Mouse (Mus musculus): ENCODE results near the gene Olfr91. TPM values are rescaled to one million over a fixed set of nuclear protein-coding genes. Genes with fewer than 3 reads are reported as not detected.
A peak's percentile ranks its signal among the peaks of the same experiment; 100 is the strongest.

The Olfr91 gene
- polyA plus RNA-seq, 1 experiment = not detected

- H3K36me3 ChIP-seq (ENCODE audit: control insufficient read depth, insufficient read depth, low read length) = no peaks in the 10 kb centered on the region
- H3K4me3 ChIP-seq (ENCODE audit: extremely low read depth, insufficient read depth, insufficient read length) = no peak overlapping the region
- DNase-seq (ENCODE audit: low read depth in 1 of 2, low spot score in 2 of 2) = no peak
- TF ChIP-seq POLR2A (IDR thresholded peaks at IDR 0.05; ENCODE audit: low read depth, low read length) (no peak), CTCF (IDR thresholded peaks at IDR 0.05; ENCODE audit: extremely low read depth, insufficient read depth, insufficient read length, insufficient replicate concordance) (no peak)
- 68% methylated on average over 5 of the region's 5 CpGs for WGBS
- H3K27ac ChIP-seq (ENCODE audit: insufficient read depth, low read length) = no peak overlapping the region
- H3K4me1 ChIP-seq (ENCODE audit: control insufficient read depth, insufficient read depth, insufficient read length) = no peaks in the 10 kb centered on the region
- no peaks in the 10 kb centered on the region for H3K27me3 ChIP-seq (ENCODE audit: control insufficient read depth, insufficient read depth, low read length)
Measured at GRCm38 (mm10) chr17:37084632-37085031, 13.4 kb downstream of the Olfr91 start.

- peak; percentile 20 to 55 for DNase-seq (ENCODE audit: low read depth in 1 of 2, low spot score in 2 of 2)
- H3K27me3 ChIP-seq (ENCODE audit: control insufficient read depth, insufficient read depth, low read length) = no peaks in the 10 kb centered on the region
- WGBS = 5% methylated on average over 8 of the region's 8 CpGs
- H3K36me3 ChIP-seq (ENCODE audit: control insufficient read depth, insufficient read depth, low read length) = no peaks in the 10 kb centered on the region
- H3K4me3 ChIP-seq (ENCODE audit: extremely low read depth, insufficient read depth, insufficient read length) = no peak overlapping the region
- no peaks in the 10 kb centered on the region for H3K4me1 ChIP-seq (ENCODE audit: control insufficient read depth, insufficient read depth, insufficient read length)
- TF ChIP-seq POLR2A (IDR thresholded peaks at IDR 0.05; ENCODE audit: low read depth, low read length) (no peak), CTCF (IDR thresholded peaks at IDR 0.05; ENCODE audit: extremely low read depth, insufficient read depth, insufficient read length, insufficient replicate concordance) (peak; percentile 57; the same call in 1 of the 2 replicates)
- no peak overlapping the region for H3K27ac ChIP-seq (ENCODE audit: insufficient read depth, low read length)
Measured at GRCm38 (mm10) chr17:37083327-37083726, 14.8 kb downstream of the Olfr91 start.

- H3K27me3 ChIP-seq (ENCODE audit: control insufficient read depth, insufficient read depth, low read length) = no peaks in the 10 kb centered on the region
- TF ChIP-seq CTCF (IDR thresholded peaks at IDR 0.05; ENCODE audit: extremely low read depth, insufficient read depth, insufficient read length, insufficient replicate concordance) (no peak), POLR2A (IDR thresholded peaks at IDR 0.05; ENCODE audit: low read depth, low read length) (no peak)
- DNase-seq (ENCODE audit: low read depth in 1 of 2, low spot score in 2 of 2) = no peak
- 89% methylated on average over 4 of the region's 4 CpGs for WGBS
- no peak overlapping the region for H3K27ac ChIP-seq (ENCODE audit: insufficient read depth, low read length)
- H3K4me3 ChIP-seq (ENCODE audit: extremely low read depth, insufficient read depth, insufficient read length) = no peak overlapping the region
- H3K4me1 ChIP-seq (ENCODE audit: control insufficient read depth, insufficient read depth, insufficient read length) = no peaks in the 10 kb centered on the region
- no peaks in the 10 kb centered on the region for H3K36me3 ChIP-seq (ENCODE audit: control insufficient read depth, insufficient read depth, low read length)
Measured at GRCm38 (mm10) chr17:37081659-37082058, 16.4 kb downstream of the Olfr91 start.

GRCm38 (mm10) chr17:37080119-37080518, 18.0 kb downstream of the Olfr91 start:
- 62% methylated on average over 5 of the region's 5 CpGs for whole genome bisulfite sequencing
- Histone ChIP-seq H3K27ac (ENCODE audit: insufficient read depth, low read length) (no peak overlapping the region), H3K36me3 (ENCODE audit: control insufficient read depth, insufficient read depth, low read length) (no peaks in the 10 kb centered on the region), H3K4me1 (ENCODE audit: control insufficient read depth, insufficient read depth, insufficient read length) (no peaks in the 10 kb centered on the region), H3K4me3 (ENCODE audit: extremely low read depth, insufficient read depth, insufficient read length) (no peak overlapping the region), H3K27me3 (ENCODE audit: control insufficient read depth, insufficient read depth, low read length) (no peaks in the 10 kb centered on the region)
- TF ChIP-seq CTCF (IDR thresholded peaks at IDR 0.05; ENCODE audit: extremely low read depth, insufficient read depth, insufficient read length, insufficient replicate concordance) (no peak), POLR2A (IDR thresholded peaks at IDR 0.05; ENCODE audit: low read depth, low read length) (no peak)
- no peak for DNase-seq (ENCODE audit: low read depth in 1 of 2, low spot score in 2 of 2)

- DNase-seq (ENCODE audit: low read depth in 1 of 2, low spot score in 2 of 2) = no peak
- 64% methylated on average over 2 of the region's 2 CpGs for WGBS
- H3K4me1 ChIP-seq (ENCODE audit: control insufficient read depth, insufficient read depth, insufficient read length) = no peaks in the 10 kb centered on the region
- H3K27me3 ChIP-seq (ENCODE audit: control insufficient read depth, insufficient read depth, low read length) = no peaks in the 10 kb centered on the region
- H3K4me3 ChIP-seq (ENCODE audit: extremely low read depth, insufficient read depth, insufficient read length) = no peak overlapping the region
- H3K27ac ChIP-seq (ENCODE audit: insufficient read depth, low read length) = no peak overlapping the region
- TF ChIP-seq CTCF (IDR thresholded peaks at IDR 0.05; ENCODE audit: extremely low read depth, insufficient read depth, insufficient read length, insufficient replicate concordance) = no peak
- no peak for TF ChIP-seq POLR2A (IDR thresholded peaks at IDR 0.05; ENCODE audit: low read depth, low read length)
- H3K36me3 ChIP-seq (ENCODE audit: control insufficient read depth, insufficient read depth, low read length) = no peaks in the 10 kb centered on the region
Measured at GRCm38 (mm10) chr17:37078990-37079389, 19.1 kb downstream of the Olfr91 start.

GRCm38 (mm10) chr17:37078193-37078592, 19.9 kb downstream of the Olfr91 start:
- H3K27ac ChIP-seq (ENCODE audit: insufficient read depth, low read length) = no peak overlapping the region
- WGBS = 93% methylated on average over 1 of the region's 1 CpGs
- H3K4me3 ChIP-seq (ENCODE audit: extremely low read depth, insufficient read depth, insufficient read length) = no peak overlapping the region
- no peak for TF ChIP-seq POLR2A (IDR thresholded peaks at IDR 0.05; ENCODE audit: low read depth, low read length)
- no peak for TF ChIP-seq CTCF (IDR thresholded peaks at IDR 0.05; ENCODE audit: extremely low read depth, insufficient read depth, insufficient read length, insufficient replicate concordance)
- no peaks in the 10 kb centered on the region for H3K4me1 ChIP-seq (ENCODE audit: control insufficient read depth, insufficient read depth, insufficient read length)
- H3K36me3 ChIP-seq (ENCODE audit: control insufficient read depth, insufficient read depth, low read length) = no peaks in the 10 kb centered on the region
- DNase-seq (ENCODE audit: low read depth in 1 of 2, low spot score in 2 of 2) = no peak
- no peaks in the 10 kb centered on the region for H3K27me3 ChIP-seq (ENCODE audit: control insufficient read depth, insufficient read depth, low read length)

- H3K27ac ChIP-seq (ENCODE audit: insufficient read depth, low read length) = no peak overlapping the region
- H3K27me3 ChIP-seq (ENCODE audit: control insufficient read depth, insufficient read depth, low read length) = no peaks in the 10 kb centered on the region
- 88% methylated on average over 2 of the region's 2 CpGs for WGBS
- no peak overlapping the region for H3K4me3 ChIP-seq (ENCODE audit: extremely low read depth, insufficient read depth, insufficient read length)
- TF ChIP-seq CTCF (IDR thresholded peaks at IDR 0.05; ENCODE audit: extremely low read depth, insufficient read depth, insufficient read length, insufficient replicate concordance) (no peak), POLR2A (IDR thresholded peaks at IDR 0.05; ENCODE audit: low read depth, low read length) (no peak)
- DNase-seq (ENCODE audit: low read depth in 1 of 2, low spot score in 2 of 2) = no peak
- H3K36me3 ChIP-seq (ENCODE audit: control insufficient read depth, insufficient read depth, low read length) = peaks cover 2% of the 10 kb centered on the region; the same call in 1 of the 2 replicates
- no peaks in the 10 kb centered on the region for H3K4me1 ChIP-seq (ENCODE audit: control insufficient read depth, insufficient read depth, insufficient read length)
Measured at GRCm38 (mm10) chr17:37075766-37076165, 22.3 kb downstream of the Olfr91 start.

All from spleen, adult 2 months (tissue).